Mouse (Mus musculus): ENCODE results near the gene Wbp11.
"Not testable (repeated sequence)": the region's sequence is repeated elsewhere in the genome, so short reads cannot be mapped to it uniquely, and the experiment has no call there.

Gene Wbp11

DNA sequence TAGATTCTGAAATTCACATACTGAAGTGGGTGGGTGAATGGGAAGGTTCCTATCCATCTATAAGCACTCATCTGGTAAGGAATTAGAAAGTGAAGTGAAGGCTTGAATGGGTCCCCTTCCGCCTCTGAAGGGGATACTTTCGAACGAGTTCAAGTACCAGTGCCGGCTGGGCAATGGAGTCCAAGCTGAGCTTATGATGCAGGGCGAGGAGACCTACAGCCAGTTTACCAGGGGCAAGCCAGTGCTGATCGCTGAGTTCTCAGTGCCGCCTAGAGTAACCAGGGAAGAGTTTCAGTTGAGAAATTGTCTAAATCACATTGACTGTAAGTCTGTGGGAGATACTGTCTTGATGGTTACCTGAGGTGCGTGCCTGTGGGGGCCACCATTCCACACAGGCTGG is 27.3 kb downstream of the Wbp11 start:
- no peak for DNase-seq

DNA sequence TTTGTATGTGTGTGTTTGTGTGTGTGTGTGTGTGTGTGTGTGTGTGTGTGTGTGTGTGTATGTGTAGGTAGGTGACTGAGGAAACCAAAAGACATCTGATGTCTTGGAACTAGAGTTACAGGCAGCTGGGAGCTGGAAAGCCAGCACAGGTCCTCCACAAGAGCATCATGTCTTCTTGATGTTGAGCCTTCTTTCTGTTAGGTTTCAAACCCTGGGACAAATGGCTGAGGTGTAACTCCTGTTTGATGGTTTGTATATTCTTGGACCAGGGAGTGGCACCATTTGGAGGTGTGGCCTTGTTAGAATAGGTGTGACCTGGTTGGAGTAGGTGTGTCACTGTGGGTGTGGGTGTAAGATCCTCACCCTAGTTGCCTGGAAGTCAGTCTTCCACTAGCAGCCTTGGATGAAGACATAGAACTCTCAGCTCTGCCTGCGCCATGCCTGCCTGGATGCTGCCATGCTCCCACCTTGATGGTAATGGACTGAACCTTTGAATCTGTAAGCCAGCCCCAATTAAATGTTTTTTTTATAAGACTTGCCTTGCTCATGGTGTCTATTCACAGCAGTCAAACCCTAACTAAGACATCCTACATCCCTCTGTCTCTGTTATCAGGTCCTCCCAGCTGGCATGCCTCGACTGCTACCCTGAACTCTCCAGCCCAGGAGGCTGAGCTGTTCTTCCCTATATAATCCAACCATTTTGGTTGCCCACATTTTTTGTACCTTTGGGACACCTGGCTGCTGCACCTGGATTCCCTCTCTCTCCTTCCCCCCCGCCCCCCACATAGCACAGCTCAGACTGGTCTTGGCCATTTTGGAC is 29.9 kb downstream of the Wbp11 start:
- not testable (repeated sequence) for DNase-seq

DNA sequence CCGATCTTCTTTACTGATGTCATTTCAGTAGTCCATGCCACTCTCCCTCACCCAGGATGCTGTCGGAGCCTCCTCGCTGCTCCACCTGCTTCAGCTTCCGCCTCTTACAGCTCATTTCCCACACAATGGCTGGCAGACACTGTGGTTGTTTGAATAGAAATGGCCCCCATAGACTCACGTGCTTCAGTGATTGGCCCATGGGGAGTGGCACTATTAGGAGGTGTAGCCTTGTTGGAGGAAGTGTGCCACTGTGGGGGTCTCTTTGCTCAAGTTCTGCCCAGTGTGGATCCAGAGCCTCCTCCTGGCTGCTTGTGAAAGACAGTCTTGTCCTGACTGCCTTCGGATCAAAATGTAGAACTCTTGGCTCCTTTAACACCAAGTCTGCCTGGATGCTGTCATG is 32.2 kb downstream of the Wbp11 start:
- DNase-seq = no peak

GRCm38 (mm10) chr6:136795110-136795509 is 32.9 kb downstream of the Wbp11 start:
- no peak for DNase-seq

GRCm38 (mm10) chr6:136793831-136794525 is 34.1 kb downstream of the Wbp11 start:
- no peak for DNase-seq

DNA sequence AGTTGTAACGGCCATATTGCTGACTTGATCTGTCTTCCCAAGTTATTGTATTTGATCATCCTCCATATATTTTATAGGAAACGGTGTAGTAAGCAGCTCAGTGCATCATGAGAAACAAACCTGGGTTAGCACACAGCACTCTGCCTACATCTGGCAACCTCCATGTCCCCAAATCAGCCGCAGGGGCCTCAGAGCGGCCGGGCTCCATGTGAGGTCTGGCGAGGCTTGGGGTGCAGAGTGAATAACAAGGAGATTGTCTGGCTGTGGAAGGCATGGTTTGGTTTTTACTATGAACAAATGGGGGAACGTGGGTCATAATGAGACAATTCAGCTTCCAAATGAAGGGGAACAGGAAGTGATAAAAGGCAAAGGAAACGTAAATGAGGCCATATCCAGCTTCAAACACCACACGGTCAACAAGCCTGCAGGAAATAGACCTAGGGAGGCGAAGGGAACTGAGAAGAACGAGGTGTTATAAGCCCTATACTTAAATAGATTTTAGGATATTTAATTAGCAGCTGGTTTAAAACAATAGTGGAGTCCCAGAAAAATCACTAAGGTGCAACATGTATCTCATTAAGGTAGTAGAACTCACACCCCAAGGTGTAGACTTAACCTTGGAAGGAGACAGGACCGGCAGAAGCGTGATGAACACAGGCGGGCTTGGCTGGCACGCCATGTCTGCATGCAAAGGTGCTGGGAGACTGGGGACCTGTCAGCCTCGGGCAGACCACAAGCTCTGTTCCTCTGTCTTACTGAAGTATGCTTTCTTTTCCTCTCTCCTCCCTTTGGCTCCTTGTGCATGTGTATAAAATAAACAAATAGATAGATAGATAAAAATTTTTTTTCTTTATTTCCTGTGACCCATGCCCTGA is 34.9 kb downstream of the Wbp11 start:
- no peak for DNase-seq

DNA sequence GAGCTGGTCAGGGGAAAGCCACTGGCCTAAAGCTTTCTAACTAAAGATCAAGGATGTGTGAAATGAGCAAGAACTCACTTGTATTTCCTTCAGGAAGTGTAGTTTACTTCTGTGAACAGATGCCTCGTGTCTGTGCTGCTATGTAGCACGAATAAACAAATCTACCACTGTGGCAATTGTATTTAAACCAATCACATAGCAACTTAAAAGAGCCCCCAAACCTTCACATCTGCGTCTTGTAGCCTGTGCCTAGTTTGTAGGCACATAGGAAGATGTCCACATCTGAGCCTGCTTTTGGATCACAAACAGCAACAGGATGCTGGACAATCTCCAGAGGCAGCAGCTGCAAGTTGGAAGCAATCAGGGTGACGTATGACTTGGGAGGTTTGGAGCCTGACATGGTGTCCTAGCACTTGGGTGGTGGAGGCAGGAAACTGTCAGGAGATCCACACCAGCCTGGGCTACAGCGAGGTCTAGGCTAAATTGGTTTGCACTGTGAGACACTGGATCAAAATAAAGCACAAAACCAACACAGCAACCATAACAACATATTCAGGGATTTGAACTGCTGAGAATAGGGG is 38.6 kb downstream of the Wbp11 start:
- DNase-seq = no peak

DNA sequence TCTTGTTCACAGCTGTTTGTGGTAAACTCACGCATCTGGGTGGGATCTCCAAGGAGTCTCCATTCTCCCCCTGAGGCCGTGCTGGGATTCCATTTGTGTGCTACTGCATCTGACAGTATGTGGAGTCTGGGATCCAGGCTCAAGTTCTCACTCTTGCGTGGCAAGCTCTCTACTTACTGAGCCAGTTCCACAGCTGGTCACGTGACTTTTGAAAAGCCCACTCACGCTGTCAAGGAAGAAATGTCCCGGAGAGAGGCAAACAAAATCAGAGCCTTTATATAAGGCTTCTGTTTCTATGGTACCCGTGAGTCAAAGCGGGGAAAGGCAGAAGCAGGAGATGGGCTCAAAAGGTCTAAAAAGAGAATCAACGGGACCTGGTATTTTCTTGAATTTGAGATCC is 45.3 kb downstream of the Wbp11 start:
- DNase-seq = no peak

DNA sequence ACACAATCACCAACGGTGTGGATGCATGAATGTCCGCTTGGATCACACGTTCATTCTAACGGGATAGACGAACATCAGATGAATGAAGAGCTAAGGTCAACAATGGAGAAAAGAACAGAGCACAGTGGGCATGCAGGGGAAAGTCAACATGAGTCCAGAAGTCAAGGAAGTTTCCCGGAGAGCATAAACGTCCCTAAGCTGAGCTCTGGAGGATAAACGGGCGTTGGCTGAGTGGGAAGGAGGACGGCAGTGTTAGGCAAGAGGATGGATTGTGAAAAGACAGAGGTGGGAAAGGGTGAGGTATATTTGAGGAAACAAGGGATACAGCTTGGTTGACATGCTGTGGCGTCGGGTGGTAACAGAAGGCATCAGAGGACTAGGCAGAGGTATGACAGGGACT is 45.9 kb downstream of the Wbp11 start:
- no peak for DNase-seq

DNA sequence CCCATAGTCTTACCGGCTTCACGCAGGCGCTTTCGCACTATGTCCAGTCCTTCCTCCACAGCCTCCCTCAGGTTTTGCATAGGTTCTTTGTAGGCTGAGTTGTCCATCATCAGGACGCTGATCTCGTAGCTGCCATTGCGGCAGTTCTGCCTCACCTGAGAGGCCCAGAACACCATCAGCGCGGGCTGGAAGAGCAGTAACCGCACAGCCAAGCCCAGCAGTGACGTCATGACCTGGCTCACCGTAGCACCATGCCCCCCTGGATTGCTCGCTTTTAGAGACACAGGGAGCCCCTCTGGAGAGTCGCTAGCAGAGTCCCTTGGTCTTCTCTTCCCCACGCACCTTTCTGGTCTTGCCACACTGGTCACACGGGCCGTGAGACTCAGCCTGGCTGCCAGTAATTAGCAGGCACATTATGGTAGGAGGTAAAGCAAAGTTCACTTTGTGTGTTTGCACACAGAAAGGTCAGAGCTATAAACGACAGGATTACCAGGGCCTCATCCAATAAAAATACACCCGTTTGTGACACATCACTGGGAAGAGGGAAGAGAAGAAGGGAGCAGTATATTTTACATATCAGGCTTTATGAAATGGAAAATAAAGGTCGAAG is 46.6 kb downstream of the Wbp11 start, which contains the start of gene Gucy2c:
Gene Gucy2c, minus strand, starts transcription at position 389 of the 610 bp plus-strand sequence.
- no peak for DNase-seq

DNA sequence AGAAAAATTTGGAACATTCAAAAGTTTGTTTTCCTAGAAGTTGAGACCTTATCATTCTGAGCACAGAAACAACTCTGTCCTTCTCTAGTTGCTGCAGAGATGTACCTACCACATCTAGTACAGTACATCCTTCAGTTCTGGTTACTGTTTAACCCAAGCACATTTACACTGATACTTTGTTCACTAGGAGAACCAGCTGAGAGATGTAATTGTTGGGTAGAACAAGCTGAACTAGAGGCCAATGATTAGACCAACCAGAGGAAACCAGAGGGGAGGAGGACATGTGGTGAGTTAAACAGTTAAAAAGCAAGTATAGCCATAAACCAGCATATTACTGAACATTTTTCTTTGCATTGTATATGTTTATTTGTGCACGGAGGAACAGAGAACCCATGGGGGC is 51.6 kb downstream of the Wbp11 start:
- no peak for DNase-seq

- no peak for DNase-seq
Measured at GRCm38 (mm10) chr6:136769859-136770258, 58.2 kb downstream of the Wbp11 start.

- no peak for DNase-seq
Measured at GRCm38 (mm10) chr6:136769143-136769542, 58.9 kb downstream of the Wbp11 start.

DNA sequence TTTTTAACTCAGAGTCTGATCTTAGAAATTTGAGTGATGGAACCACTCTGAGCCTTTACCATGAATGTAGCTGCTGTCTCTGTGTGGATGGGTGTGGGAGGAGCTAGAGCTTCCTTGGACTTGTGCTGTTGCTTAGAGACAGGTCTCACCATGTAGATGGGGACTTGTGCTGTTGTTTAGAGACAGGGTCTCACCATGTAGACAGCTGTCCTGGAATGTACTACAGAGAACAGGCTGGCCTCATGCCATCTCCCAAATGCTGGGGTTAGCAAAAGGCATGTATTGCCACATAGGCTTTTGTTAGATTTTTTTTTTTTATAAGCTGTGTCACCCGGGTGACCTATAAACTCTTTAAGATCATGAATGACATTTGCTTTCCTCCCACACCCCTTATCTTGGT is 64.1 kb downstream of the Wbp11 start:
- no peak for DNase-seq

All from right cerebral cortex, postnatal 4 days (tissue).